Mouse (Mus musculus): ENCODE measurements around the gene Myt1l. TPM values are rescaled to one million over a fixed set of nuclear protein-coding genes. Genes with fewer than 3 reads are reported as not detected.

Gene Myt1l
- polyA plus RNA-seq, 1 experiment, result not detected

DNA sequence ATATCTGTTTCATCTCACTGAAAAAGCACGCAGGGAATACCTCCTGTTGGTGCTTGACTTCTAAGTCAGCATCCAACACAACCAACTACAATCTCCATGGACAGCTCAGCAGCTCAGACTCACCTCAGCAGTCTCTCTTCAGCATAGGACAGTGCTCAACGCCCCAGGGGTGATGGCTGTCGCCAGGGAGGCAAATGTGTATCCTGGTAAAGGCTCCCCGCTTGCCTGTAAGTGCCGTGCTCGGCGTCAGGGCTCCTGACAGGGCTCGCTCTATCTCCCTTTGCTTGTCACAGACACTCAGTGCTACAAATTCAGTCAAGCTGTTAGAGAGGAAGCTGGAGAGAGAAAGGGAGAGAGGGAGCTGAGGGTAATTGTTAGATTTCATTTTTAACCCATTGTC lies 158.1 kb downstream of the Myt1l start:
- TF ChIP-seq POLR2A (IDR thresholded peaks at IDR 0.05; ENCODE audit: borderline replicate concordance, low read depth, low read length) (no peak), CTCF (IDR thresholded peaks at IDR 0.05; ENCODE audit: low read depth, low read length) (no peak)

DNA sequence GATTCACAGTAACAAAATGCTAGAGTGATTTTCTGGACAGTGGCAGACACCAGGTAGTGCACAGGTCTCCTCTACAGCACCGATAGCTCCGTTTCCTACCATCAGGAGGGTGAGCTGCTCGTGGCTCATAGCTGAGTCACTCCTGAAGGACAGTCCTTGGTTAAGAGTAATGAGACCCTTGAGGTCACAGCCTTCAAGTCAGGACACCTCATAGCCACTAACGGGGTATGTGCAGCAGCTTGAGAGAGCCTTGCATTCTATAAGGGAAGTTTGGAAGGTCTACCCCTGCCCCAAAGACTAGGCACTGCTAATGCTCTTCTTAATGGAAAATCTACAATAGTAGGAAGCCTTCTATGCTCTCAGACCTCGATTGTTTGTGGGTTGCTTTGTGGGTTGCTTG lies 163.4 kb downstream of the Myt1l start:
- no peak overlapping the region for H3K27ac ChIP-seq (ENCODE audit: insufficient read depth, low read depth, low read length)
- H3K4me3 ChIP-seq (ENCODE audit: insufficient read depth, low read length), result no peak overlapping the region
- no peak for TF ChIP-seq POLR2A (IDR thresholded peaks at IDR 0.05; ENCODE audit: borderline replicate concordance, low read depth, low read length)
- TF ChIP-seq CTCF (IDR thresholded peaks at IDR 0.05; ENCODE audit: low read depth, low read length), result no peak
- H3K4me1 ChIP-seq (ENCODE audit: control insufficient read depth, insufficient read depth, low read length), result peaks cover 10% of the 10 kb centered on the region

More for the DNA sequence above, 158.1 kb downstream of the Myt1l start:
- no peak overlapping the region for H3K27ac ChIP-seq (ENCODE audit: insufficient read depth, low read depth, low read length)
- no peaks in the 10 kb centered on the region for H3K4me1 ChIP-seq (ENCODE audit: control insufficient read depth, insufficient read depth, low read length)
- H3K4me3 ChIP-seq (ENCODE audit: insufficient read depth, low read length), result no peak overlapping the region

DNA sequence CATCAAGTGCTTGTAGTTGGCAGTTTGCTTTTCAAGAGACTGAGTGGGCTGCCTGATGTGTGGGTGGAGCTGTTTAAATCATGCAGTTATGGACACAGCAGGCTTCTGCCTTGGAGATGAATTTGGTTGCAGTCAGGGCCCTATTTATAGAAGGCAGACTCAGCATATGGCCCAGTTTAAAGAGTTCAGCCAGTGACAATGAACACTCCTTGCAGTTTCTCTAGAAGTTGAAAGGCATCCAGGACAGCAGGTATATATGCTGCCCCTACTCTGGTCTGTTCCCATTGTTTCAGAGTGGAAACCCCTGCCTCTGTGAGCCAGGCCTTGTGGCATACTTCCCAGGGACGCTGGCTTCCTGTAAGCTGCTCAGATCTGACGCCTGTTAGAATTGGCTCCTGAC lies 167.0 kb downstream of the Myt1l start:
- H3K27ac ChIP-seq (ENCODE audit: insufficient read depth, low read depth, low read length), result no peak overlapping the region
- no peak for TF ChIP-seq POLR2A (IDR thresholded peaks at IDR 0.05; ENCODE audit: borderline replicate concordance, low read depth, low read length)
- no peak for TF ChIP-seq CTCF (IDR thresholded peaks at IDR 0.05; ENCODE audit: low read depth, low read length)
- no peak overlapping the region for H3K4me3 ChIP-seq (ENCODE audit: insufficient read depth, low read length)
- H3K4me1 ChIP-seq (ENCODE audit: control insufficient read depth, insufficient read depth, low read length), result peaks cover 20% of the 10 kb centered on the region

DNA sequence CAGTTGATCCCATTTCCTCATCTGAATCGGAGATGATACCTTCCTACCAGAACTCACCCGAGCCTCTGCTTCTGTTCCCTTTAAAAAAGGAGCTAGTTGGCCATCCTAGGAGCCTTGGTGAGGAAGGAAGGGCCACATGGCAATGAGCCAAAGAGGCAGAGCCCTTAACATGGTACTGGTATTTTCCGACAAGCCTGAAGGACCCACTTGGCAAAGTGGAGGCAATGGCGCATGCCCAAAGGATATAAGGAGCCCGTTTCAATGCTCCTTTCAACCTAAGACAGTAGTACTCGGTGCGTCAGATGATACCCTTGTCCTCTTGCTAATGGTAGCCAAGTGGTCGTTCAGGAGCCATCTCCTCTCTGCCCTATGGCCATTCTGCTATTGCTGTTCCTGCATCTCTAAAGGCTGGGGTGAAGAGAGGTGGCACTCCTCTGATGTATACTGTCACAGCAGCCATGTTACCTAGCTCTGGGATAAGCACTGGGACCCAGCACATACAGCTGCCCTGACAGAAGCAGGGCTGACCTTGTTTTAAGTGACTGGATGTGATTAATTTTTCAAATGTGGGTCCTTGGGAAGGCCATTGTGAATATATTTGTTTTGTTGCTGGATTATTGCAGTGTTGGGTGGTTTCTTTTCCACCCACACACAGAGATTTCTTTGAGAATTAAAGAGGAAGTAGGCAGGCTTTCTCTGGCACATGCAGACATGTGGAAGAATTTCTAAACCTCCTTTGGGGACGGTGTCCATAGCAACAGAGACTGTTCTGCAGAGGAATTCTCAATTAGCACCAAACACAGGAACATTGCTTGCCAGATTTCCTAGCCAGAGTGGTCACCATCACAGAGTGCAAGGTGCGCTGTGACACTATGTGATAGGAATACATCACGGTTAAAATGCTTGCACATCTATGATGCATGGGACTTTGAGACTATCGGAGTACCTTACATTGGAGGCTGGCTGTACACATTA lies 169.6 kb downstream of the Myt1l start:
- TF ChIP-seq CTCF (IDR thresholded peaks at IDR 0.05; ENCODE audit: low read depth, low read length) (no peak), POLR2A (IDR thresholded peaks at IDR 0.05; ENCODE audit: borderline replicate concordance, low read depth, low read length) (no peak)
- H3K4me3 ChIP-seq (ENCODE audit: insufficient read depth, low read length), result no peak overlapping the region

DNA sequence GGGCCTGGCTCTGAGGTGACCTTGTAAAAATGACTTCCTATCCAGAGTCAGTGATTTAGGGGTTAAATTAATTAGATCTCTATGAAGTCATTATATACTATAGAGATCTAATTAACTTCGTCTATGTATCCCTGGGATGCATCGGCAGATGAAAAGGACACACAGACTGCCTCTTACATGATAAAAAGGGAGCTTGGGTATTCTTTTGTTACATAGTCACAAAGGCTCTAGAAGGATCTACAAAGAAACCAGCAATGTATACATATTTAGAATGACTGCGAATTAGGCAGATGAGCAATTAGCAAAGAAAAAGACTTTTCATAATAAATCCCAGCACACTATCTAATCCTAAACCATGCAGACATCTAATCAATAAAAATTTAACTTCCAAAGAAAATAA lies 170.4 kb downstream of the Myt1l start:
- Histone ChIP-seq H3K27ac (ENCODE audit: insufficient read depth, low read depth, low read length) (no peak overlapping the region), H3K4me3 (ENCODE audit: insufficient read depth, low read length) (no peak overlapping the region), H3K4me1 (ENCODE audit: control insufficient read depth, insufficient read depth, low read length) (peaks cover 34% of the 10 kb centered on the region)
- no peak for TF ChIP-seq CTCF (IDR thresholded peaks at IDR 0.05; ENCODE audit: low read depth, low read length)
- TF ChIP-seq POLR2A (IDR thresholded peaks at IDR 0.05; ENCODE audit: borderline replicate concordance, low read depth, low read length), result no peak

More for the DNA sequence above, 169.6 kb downstream of the Myt1l start:
- Histone ChIP-seq H3K4me1 (ENCODE audit: control insufficient read depth, insufficient read depth, low read length) (peaks cover 32% of the 10 kb centered on the region), H3K27ac (ENCODE audit: insufficient read depth, low read depth, low read length) (peak overlapping the region; percentile 85)

DNA sequence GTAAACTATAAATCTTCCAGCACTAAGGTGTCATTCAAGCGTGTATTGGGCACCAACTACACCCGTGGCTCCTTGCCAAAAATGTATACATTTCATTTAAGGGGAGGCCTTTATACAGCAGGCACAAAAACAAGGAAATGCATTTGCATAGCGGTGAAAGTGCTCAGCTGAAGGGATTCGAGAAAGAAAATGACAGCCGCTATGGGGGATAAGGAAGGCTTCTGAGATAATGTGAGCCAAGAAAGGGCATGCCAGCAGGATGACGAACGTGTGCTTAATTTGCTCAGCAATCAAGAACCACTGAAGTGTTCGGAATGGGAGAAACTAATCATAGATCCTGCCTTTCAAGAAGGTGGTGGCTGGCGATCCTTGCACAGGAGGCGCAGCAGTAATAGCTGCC lies 170.8 kb downstream of the Myt1l start:
- no peak overlapping the region for H3K4me3 ChIP-seq (ENCODE audit: insufficient read depth, low read length)
- no peak for TF ChIP-seq CTCF (IDR thresholded peaks at IDR 0.05; ENCODE audit: low read depth, low read length)
- no peak overlapping the region for H3K27ac ChIP-seq (ENCODE audit: insufficient read depth, low read depth, low read length)
- peaks cover 33% of the 10 kb centered on the region for H3K4me1 ChIP-seq (ENCODE audit: control insufficient read depth, insufficient read depth, low read length)

DNA sequence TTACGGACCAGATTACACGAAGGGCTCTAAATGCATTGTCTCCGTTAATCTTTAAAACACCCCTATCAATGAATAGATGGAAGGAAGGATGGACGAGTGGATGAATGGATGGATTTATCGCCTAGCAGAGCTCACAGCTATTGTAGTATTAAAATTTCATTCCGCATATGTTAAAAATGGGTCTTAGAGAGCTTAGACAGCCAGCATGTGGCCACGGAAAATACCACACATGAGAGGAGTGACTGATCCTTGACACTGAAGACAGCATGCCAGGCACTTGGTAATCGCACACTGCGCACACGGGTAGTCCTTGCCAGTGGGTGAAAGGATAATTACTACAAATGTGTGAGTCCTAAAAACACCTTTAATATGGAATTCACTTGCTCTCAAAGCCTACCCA lies 171.2 kb downstream of the Myt1l start:
- Histone ChIP-seq H3K4me1 (ENCODE audit: control insufficient read depth, insufficient read depth, low read length) (peaks cover 33% of the 10 kb centered on the region), H3K4me3 (ENCODE audit: insufficient read depth, low read length) (no peak overlapping the region), H3K27ac (ENCODE audit: insufficient read depth, low read depth, low read length) (no peak overlapping the region)
- TF ChIP-seq CTCF (IDR thresholded peaks at IDR 0.05; ENCODE audit: low read depth, low read length), result no peak
- no peak for TF ChIP-seq POLR2A (IDR thresholded peaks at IDR 0.05; ENCODE audit: borderline replicate concordance, low read depth, low read length)

DNA sequence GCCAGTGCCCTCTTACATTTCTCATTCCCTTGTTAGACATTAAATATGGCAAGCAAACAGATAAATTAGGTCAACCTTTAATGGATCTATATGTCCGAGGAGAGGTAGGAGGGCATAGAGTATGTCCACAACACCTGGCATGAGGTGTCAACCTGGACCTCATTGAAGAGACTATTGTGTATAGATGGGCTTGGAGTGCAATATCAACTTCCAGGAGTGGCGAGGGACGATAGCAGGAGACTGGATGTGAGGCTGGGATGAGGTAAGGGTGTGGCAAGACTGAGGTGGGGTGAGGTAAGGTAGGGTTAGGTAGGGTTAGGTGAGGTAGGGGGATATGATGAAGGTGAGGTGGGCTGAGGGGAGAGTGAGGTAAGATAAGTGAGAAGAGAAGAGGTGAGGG lies 171.8 kb downstream of the Myt1l start:
- Histone ChIP-seq H3K4me3 (ENCODE audit: insufficient read depth, low read length) (no peak overlapping the region), H3K27ac (ENCODE audit: insufficient read depth, low read depth, low read length) (no peak overlapping the region), H3K4me1 (ENCODE audit: control insufficient read depth, insufficient read depth, low read length) (peaks cover 33% of the 10 kb centered on the region)
- TF ChIP-seq CTCF (IDR thresholded peaks at IDR 0.05; ENCODE audit: low read depth, low read length) (no peak), POLR2A (IDR thresholded peaks at IDR 0.05; ENCODE audit: borderline replicate concordance, low read depth, low read length) (no peak)

DNA sequence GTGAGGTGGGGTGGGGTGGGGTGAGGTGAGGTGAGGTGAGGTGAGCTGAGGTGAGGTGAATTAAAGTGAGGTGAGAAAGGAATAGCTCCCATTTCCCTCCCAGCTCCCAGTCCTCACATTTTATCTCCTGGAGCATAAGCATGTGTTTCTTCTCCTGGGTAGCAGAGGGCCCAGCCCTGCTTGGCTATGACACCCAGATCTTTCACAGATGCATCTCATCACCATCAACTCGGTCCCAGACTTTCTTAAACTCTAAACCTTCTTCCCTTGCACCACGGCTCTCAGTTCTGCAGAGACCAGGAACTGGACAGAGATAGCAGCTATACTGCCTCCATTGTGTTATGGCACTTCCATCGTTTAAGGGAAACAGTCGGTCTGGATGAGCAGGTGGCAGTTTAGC lies 172.9 kb downstream of the Myt1l start:
- no peak for TF ChIP-seq CTCF (IDR thresholded peaks at IDR 0.05; ENCODE audit: low read depth, low read length)
- TF ChIP-seq POLR2A (IDR thresholded peaks at IDR 0.05; ENCODE audit: borderline replicate concordance, low read depth, low read length), result no peak

DNA sequence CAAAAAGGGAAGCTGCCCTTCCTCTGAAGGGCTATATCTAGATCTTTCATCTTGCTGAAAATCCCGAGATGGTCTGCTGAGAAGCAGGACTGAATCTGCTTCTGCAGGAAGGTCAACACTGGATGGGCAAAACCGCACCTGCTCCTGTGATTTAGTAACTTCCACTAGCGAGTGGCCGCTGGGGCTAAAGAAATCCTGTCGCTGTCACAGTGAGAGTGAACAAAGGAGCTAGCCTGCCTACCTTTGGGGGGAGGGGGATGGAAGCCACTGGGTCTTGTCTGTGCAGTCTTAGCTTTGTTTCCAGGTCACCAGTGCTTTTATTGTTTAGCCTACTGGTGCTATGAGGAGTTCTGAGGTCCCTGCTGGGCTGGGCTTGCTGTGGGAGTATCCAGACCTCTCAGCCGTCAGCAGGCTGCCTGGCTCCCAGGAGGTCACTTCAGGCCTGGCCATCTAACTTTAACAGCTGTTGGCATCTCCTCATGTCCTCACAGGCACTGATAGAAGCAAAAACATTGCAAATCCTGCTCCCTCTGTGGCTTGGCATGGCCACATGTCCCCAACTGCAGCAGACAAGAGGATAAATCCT lies 173.6 kb downstream of the Myt1l start:
- Histone ChIP-seq H3K4me3 (ENCODE audit: insufficient read depth, low read length) (no peak overlapping the region), H3K4me1 (ENCODE audit: control insufficient read depth, insufficient read depth, low read length) (peaks cover 23% of the 10 kb centered on the region), H3K27ac (ENCODE audit: insufficient read depth, low read depth, low read length) (peak overlapping the region; percentile 40)
- no peak for TF ChIP-seq CTCF (IDR thresholded peaks at IDR 0.05; ENCODE audit: low read depth, low read length)
- TF ChIP-seq POLR2A (IDR thresholded peaks at IDR 0.05; ENCODE audit: borderline replicate concordance, low read depth, low read length), result no peak

More for the DNA sequence above, 172.9 kb downstream of the Myt1l start:
- Histone ChIP-seq H3K4me1 (ENCODE audit: control insufficient read depth, insufficient read depth, low read length) (peaks cover 27% of the 10 kb centered on the region), H3K27ac (ENCODE audit: insufficient read depth, low read depth, low read length) (no peak overlapping the region), H3K4me3 (ENCODE audit: insufficient read depth, low read length) (no peak overlapping the region)

All from bone marrow macrophage, adult 2 months (primary cell).